Mouse (Mus musculus) layer of hippocampus, postnatal 14 days (tissue): ENCODE results near the gene Gm21970. TPM values are rescaled to one million over a fixed set of nuclear protein-coding genes. Genes with fewer than 3 reads are reported as not detected.
A peak's percentile ranks its signal among the peaks of the same experiment; 100 is the strongest.

Source experiments
- DNase-seq, 2 experiments: peaks; one replicate each; pipeline ENCODE4 v3.0.0; 2021 to 2022; ENCODE audit warnings: low spot score in 2 of 2, mixed read lengths in 1 of 2
- long read RNA-seq, 2 experiments: library from polyadenylated mRNA; stranded (forward); transcript quantifications; one replicate each; pipeline ENCODE4 v2.0.0; 2021
- total RNA-seq, 2 experiments: library from RNA; stranded (reverse); gene quantifications; 2 replicates each; pipeline ENCODE4 v1.2.3; 2021

Gm21970 gene
- not detected for total RNA-seq
- long read RNA-seq, experiment 1: 0 reads
- long read RNA-seq, experiment 2, partial matches to known transcripts: 0 of 4 reads
- long read RNA-seq, experiment 2, other reads (novel, unspliced or antisense): 4 of 4 reads

- DNase-seq: no peak
Observed at GRCm38 (mm10) chr16:91391421-91391820, at the start of gene Gm21970. TSS of gene Gm21970 (plus strand) at chr16:91391721.

DNA sequence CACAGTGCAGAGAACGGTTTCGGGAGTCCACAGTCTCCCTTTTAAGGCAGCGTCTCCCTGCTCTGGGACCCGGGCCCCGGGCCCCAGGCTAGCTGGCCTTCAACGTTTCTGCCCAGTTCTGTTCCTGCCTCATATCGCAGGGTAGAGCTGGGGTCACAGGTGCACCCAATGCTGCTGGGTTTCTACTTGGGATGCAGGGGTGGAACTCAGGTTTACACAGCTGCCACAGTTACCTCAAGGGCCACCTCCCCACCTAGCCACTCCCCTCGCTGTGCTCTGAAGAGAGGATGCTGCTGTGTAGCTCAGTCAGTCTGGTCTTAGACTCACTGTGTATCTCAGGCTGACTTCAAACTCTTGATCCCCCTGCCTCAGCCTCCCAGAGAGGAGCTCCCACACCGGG, 45.0 kb upstream of the Gm21970 start:
- DNase-seq: no peak

DNA sequence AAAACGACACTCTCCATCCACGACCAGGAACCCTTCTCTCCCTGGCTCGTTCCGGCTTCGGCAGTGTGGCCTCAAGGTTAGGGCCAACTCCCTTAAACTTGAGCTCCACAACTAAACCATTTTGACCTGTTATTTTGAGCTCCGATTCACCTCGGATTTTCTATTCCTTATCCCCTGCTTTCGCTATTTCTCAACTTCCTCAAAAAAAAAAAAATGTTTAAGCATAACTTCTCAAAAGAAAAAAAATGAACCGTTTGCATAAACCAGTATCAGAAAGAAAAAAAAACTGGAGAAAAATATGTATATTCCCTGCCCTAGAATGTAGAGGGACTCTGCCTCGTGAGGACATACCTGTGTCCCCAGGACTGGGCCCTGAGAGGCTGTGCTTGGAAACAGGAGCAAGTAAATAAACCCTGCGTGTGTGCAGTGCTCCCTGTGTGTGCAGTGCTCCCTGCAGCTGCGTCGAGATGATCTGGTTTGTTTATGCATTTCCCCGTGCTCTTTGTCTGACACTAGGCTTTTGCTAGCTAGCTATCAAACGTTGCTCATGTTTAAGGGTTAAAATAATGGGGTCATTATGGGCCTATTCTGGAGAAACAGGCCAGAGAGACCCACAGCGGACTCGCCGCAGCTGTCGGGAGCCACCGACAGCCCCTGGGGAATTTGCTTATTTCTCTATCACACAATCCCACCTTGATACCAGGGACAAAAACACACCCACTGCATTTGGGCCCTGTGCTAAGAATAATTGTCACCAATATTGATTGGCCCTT, 43.8 kb upstream of the Gm21970 start:
- DNase-seq: no peak

- no peak for DNase-seq
Observed at GRCm38 (mm10) chr16:91348264-91348565, 43.3 kb upstream of the Gm21970 start.

DNA sequence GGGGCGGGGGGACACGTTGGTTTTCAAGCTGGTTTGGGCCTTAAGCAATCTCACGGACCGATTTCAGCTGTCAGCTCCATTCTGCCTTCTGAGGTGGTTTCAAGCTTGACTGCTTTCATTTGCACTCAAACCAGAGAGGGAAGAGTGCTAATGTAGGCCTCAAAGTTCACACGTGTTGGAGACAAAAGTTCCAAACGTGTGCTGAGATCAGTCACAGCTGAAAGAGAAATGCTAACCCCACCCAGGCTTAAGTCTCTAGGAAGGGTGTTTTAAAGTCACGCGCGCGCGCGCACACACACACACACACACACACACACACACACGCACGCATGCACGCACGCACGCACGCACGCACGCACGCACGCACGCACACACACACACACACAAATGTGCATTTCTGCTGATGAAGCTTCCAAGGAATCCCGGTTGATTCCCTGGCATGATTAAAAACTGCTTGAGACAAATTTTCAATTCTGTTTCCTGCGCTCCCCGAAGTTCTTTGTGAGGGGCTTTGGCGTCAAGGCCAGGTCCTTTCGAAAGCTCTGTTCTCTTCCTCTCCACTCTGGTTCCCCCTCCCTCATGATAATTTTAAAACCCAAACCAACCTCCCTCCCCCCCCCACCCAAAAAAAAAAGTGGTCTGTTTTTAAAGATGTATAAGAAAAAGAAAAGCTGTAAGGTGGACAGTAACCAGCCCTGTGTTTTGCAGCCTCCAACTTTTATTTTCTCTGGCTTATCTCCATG, 42.8 kb upstream of the Gm21970 start:
- DNase-seq: peak in 1 of 2 experiments; percentile 14

- DNase-seq: peak; percentile 71 to 86
Observed at GRCm38 (mm10) chr16:91352084-91352562, 39.4 kb upstream of the Gm21970 start.

GRCm38 (mm10) chr16:91352749-91353148, 38.8 kb upstream of the Gm21970 start:
- no peak for DNase-seq

DNA sequence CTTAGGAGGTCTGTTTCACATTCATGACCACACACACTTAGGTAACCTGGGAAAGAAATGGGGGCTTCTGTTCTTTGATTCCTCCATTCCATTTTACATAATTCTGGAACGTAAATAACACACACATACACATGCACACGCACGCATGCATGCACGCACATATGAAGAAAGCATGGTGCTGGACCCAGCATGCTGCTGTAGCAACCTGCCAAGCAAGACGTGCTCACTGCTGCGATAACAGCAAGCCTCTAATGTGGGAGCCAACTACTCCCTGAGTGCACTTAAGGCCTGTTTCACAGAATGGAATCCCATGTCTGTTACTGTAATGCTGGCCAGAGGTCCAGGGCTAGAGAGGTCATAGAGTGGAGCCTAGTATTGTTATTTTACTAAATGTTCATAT, 38.3 kb upstream of the Gm21970 start:
- no peak for DNase-seq

- DNase-seq: no peak
Observed at GRCm38 (mm10) chr16:91353638-91354037, 37.9 kb upstream of the Gm21970 start.

- DNase-seq: no peak
Observed at GRCm38 (mm10) chr16:91354599-91354998, 36.9 kb upstream of the Gm21970 start.

- DNase-seq: no peak
Observed at GRCm38 (mm10) chr16:91355160-91355559, 36.4 kb upstream of the Gm21970 start.

DNA sequence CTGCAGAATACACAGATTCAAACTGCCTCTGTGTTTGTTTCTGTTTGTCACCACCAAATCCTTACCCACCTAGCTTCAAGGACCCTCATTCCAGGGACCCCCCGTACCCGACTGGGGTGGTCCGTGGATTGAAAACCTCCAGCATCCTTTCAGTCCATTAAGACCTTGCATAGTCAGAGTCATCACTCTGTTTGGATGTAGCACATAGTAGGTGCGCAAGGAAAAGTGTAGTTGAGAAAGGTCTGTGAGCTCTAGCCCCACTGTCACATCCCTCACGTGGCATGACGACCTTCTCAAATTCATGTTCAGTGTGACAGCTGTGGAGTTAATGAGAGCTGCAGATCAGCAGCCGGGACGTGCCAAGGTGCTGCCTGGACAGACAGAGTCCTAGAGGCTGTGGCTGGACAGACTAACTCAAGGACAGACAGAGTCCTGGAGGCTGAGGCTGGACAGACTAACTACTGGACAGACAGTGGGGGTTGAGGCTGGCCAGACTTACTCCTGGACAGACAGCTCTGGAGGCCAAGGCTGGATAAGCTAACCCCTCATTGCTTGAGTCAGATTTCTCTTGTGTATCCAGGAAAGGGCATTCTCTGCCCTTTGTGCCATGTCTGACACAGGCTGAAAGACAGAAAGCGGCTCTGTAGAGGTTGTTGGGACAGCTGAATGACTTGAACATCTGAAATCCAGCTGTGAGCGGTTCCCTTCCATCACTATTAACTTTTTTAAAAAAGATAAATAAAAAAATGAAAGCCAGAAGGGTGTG, 34.6 kb upstream of the Gm21970 start:
- no peak for DNase-seq

- no peak for DNase-seq
Observed at GRCm38 (mm10) chr16:91357526-91357900, 34.0 kb upstream of the Gm21970 start.

DNA sequence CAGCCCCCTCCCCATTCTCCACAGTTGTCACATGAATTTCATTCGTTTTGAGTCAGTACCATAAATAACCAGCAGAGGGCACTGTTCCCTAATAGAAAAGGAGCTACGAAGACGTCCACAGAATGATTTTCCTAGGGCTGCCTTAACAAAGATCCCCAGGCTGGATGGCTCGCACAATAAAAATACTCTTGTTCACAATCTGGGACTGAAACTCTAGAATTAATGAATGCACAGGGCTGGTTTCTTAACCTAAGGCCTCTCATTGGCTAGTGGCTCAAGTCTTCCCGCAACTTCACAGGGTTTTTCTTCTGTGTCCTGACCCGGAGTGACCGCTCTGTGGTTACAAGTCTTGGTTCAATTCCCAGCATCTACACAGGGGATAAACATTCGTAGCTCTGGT, 33.0 kb upstream of the Gm21970 start:
- DNase-seq: peak; percentile 36 to 81

DNA sequence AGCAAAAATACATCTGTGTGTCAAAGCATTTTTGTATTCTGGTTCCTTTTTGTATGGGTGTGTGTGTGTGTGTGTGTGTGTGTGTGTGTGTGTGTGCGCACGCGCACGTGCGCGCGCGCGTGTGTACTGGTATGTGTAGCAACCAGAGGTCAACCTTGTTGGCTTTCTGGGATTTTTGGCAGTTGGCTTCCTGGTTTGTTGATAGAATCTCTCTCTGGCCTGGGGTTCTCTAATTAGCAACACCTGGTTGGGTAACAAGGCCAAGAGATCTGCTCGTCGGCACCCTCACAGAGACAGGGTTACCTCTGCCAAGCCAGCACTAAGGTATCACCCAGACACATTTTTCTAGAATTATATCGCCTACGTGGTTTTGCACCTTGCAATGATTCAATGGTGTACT, 32.0 kb upstream of the Gm21970 start:
- DNase-seq: no peak

DNA sequence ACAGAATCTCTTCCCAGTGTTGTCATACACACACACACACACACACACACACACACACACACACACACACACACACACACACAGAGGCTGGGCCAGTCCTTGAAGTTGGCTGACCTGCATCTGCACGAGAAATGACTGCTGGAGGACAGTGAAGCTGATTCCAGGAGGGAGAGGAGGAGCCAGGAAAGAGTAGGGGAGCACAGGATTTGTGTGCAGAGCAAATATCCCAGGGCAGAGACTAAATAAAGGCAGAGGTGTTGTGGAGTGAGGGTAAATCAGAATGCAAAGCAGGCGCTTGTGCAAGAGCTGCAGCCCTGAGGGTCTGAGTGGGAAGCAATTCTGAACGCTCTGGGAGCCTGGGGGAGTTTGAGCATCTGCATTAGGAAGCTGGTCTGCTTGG, 31.4 kb upstream of the Gm21970 start:
- no peak for DNase-seq

GRCm38 (mm10) chr16:91362006-91362405, 29.5 kb upstream of the Gm21970 start:
- no peak for DNase-seq

GRCm38 (mm10) chr16:91362616-91363272, 28.8 kb upstream of the Gm21970 start:
- DNase-seq: no peak

DNA sequence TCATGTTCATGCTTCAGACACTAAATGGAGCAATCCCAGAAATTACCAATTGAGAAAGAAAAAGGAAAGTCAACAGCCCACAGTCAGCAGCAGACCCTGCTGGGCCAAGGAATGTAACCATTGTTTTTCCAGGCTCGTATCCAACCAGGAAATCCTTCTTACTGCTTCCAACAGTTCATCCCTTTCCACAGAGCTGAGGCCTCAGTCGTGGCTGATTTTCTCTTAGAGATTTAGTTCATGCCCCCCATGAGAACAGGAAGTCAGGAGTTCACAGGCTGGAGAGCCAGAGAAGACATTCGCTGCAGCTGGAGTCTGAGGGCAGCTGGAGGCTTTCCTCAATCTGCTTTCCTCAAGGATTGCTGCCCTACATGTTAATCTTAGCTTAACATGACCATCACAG, 28.0 kb upstream of the Gm21970 start:
- DNase-seq: no peak

DNA sequence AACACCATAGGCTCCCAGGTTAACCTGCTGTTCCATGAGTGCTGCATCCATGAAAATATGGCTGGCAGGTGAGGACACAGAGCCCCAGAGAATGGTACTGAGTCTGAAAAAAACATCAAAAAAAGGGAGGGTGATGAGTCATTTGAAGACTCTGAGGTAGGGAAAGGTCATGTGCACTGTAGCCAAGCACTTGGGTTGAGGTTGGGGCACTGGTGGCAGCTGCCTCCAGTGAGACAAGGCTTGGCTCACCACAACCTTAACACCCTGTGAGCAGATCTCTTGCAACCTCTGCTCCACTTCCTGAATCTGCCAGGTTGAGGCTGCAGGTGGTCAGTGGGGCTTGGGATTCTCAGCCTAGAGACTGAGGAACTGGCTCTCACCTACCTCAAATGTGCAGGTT, 25.0 kb upstream of the Gm21970 start:
- DNase-seq: no peak

DNA sequence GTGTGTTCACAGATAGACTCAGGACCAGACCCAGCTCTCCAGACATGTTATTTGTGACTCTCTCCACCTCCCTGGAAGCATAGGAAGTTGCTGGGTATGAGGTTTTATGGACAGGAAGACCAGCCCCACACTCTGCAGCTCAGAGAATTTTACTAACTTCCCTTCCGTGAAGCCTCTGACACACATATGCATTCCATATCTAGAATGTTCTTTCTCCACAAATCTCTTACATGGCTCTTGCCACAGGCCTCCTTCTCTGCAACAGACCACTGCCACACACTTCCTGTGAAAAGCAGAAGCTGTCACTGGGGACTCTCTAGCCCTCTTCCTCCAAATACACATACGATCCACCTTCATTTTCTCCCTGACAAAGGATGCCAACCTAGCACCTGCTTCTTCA, 24.5 kb upstream of the Gm21970 start:
- DNase-seq: no peak
